Mouse (Mus musculus) brain, embryonic 14.5 days (tissue): Measurements from ENCODE around the gene Polk. TPM values are rescaled to one million over a fixed set of nuclear protein-coding genes. Genes with fewer than 3 reads are reported as not detected.

Source experiments
- DNase-seq: peaks from one replicate; pipeline ENCODE4 v3.0.0-alpha.2; 2011; ENCODE audit warnings: low read depth
- CTCF ChIP-seq: fragments of 200-500 bp; IDR thresholded peaks from 2 replicates; pipeline ENCODE4 v1.5.1; 2012; ENCODE audit warnings: inconsistent platforms, mild to moderate bottlenecking, moderate library complexity, borderline replicate concordance; ENCODE audit not compliant: insufficient read depth, insufficient read length; ENCODE audit errors: extremely low read depth
- POLR2A ChIP-seq: fragments of 200-500 bp; IDR thresholded peaks from 2 replicates; pipeline ENCODE4 v1.6.1; 2012; ENCODE audit warnings: mild to moderate bottlenecking, inconsistent platforms, borderline replicate concordance; ENCODE audit not compliant: poor library complexity, insufficient read depth, insufficient read length, severe bottlenecking; ENCODE audit errors: extremely low read depth
- polyA plus RNA-seq: library from polyadenylated mRNA; depleted of rRNA; stranded (reverse); fragments of >200 nt; gene quantifications from 2 replicates; pipeline ENCODE4 v1.2.3, GENCODE M21; 2012; rRNA removed

Gene Polk
- 3.7 and 4.8 TPM in 2 replicates for polyA plus RNA-seq

DNA sequence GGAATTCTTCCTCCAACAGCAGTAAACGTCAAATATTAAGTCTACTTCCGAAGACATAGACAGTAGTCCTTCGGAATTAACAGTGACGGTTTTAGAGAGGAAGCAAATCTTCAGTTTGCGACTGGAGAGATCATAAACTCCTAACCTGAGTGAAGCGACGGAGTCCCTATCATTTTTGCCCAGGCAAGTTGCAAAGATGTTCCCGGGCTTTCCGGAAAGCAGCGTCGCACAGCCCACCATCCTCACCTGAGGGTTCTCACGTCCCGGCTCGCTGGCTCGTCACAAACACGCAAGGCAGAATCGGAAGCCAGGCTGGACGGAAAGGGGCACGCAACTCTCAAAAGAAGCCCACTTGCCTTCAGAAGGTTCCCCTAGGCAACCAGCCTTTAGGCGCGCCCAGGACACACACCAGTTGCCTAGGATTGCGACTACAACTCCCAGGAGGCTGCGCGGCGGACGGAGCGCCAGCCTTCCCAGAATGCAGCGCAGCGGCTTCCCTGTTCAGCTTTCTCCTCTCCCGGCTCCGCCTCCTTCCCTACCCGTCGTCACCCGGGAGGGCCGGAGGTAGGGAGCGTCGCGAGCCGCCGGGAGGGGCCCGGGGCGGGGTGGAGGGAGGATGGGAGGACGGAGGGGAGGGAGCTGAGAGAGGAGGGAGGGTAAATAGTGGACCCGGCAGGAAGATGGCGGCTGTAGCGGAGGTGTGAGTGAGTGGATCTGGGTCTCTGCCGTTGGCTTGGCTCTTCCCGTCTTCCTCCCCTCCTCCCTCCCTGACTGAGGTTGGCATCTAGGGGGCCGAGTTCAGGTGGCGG is at the start of gene Polk, which contains the start of gene Col4a3bp:
Gene Polk (minus strand): TSS at position 499 of the 809 bp plus-strand sequence.
Gene Col4a3bp (plus strand): TSS at position 538 of the 809 bp plus-strand sequence.
- DNase-seq = peak; percentile 99
- TF ChIP-seq CTCF (no peak), POLR2A (peak; percentile 91; the same call in 1 of the 2 replicates)

DNA sequence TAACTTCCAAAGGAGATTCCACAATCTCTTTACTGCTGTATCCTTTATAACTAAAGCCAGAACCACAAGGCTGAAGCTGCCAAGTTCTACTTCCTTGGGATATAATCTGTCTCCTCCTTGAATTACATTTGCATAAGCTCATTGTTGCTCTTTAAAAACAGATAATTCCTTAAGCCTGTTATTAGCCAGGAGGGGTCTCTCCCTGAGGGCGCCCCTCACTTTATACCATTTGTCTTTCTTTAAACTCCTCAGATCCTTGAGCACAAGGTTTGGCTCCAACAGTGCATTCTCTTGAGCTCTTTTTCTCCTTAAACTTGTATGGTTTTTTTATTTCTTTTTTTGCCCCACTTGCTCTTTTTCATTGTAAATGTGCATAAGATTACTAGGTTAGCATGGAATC is 46.3 kb upstream of the Polk start:
- no peak for TF ChIP-seq CTCF
- TF ChIP-seq POLR2A = no peak
- DNase-seq = no peak

DNA sequence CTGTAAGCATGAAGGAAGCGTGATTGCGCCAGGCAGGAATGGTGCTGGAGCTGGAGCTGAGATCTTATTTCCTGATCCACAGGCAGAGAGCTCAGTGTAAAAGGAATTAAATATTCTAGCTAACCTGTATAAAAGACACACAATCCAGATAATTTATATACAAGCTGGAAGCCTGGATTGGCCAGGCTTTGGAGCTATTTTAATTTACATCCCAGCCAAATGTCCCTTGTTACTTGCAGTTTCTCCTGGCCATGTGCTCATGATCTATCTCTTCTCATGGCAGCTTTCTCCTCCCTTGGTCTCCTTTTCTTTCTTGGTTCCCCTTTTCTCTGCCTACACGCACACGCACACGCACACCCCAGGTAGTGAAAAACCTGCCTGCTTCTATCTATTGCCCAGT is 44.2 kb upstream of the Polk start:
- no peak for DNase-seq

DNA sequence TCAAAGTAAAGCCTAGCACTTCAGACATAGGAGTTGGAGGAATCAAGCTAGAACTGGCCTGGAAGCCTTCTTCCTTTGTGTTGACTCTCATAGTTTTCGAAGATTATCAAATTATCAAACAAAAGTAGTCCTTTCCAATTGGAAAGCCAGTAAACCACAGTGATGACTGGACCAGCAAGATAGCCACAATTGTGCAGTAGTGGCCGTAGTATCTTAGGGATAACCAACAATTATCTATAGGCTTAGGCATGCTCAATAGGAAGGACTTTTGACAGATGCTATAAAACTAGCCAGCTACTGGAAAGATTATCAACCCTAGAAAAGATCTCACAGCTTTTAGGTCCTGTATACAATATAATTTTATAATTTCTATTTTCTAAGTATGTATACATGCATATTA is 41.8 kb upstream of the Polk start:
- no peak for DNase-seq
- TF ChIP-seq POLR2A (no peak), CTCF (no peak)

More for the DNA sequence above, 44.2 kb upstream of the Polk start:
- no peak for TF ChIP-seq POLR2A
- no peak for TF ChIP-seq CTCF

DNA sequence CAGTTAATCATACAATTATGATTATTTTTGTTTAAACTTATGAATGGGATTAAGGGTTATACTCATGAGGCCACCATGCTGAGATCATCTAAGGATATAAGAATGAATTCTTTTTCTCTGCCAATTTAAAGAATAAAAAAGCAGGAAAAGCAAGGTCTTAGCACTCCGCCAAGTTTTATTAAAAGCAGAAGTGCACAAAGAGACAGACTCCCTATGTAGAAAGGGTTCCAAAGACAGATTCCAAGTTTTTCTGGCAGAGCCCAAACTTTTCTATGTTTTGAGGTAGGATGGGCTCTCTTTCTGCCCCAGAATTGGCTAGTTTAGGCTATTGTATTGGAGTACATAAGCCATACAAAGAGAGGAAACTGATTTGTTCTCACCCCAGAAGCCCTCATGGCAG is 37.6 kb upstream of the Polk start:
- no peak for DNase-seq
- TF ChIP-seq CTCF = no peak
- no peak for TF ChIP-seq POLR2A

DNA sequence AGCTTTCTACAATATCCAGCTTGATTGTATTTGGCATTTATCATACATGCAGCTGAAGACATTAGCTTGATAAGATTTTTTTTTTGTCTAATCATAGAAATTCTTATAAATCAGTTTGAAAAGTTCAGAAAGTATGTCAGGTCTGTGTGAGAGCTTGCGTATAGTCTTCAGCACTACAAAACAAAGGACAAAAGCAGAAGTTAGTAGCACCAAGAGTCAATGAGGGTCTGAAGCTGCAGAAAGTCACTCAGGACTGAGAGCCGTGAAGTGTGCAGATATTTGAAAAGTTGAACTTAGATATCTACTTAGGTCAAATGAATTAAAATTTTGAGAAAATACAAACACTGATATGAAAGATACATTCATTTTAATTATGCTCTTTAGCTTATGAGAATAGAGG is 36.7 kb upstream of the Polk start:
- TF ChIP-seq POLR2A (no peak), CTCF (no peak)
- DNase-seq = no peak

DNA sequence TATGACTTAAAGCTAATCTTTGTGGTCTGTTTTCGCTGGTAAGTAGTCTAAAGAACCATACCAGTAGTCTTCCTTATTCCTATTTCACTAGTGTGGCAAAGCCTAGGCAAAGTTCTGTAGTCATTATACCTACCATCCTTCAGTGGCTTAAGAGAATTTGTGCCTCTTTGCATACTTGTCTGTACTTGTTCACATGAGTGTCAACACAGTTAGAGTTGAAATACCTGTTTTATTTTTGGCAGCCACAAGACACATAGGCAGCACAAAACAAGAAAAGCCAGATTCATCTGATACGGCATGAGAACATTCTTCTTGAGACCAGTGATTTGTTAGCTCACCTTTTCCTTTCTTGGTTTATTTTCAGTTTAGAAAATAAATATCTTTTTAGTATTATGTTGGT is 31.8 kb upstream of the Polk start:
- DNase-seq = no peak
- TF ChIP-seq CTCF (no peak), POLR2A (no peak)

DNA sequence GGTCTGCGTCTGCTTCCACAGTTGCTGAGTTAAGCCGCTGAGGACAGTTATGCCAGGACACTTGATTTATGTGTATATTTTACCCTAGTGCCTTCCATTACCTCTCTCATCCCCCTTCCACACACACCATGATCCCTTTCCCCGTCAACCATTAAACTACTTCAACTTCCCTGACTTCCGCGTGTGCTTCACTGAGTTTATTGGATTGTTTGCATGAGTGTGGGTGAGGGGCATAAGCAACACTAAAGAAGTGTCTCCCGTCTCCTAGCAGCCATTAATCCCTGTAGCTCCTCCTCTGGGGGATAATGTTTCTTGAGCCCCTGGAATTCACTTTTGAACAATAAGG is 28.6 kb upstream of the Polk start:
- TF ChIP-seq POLR2A = no peak
- no peak for DNase-seq

DNA sequence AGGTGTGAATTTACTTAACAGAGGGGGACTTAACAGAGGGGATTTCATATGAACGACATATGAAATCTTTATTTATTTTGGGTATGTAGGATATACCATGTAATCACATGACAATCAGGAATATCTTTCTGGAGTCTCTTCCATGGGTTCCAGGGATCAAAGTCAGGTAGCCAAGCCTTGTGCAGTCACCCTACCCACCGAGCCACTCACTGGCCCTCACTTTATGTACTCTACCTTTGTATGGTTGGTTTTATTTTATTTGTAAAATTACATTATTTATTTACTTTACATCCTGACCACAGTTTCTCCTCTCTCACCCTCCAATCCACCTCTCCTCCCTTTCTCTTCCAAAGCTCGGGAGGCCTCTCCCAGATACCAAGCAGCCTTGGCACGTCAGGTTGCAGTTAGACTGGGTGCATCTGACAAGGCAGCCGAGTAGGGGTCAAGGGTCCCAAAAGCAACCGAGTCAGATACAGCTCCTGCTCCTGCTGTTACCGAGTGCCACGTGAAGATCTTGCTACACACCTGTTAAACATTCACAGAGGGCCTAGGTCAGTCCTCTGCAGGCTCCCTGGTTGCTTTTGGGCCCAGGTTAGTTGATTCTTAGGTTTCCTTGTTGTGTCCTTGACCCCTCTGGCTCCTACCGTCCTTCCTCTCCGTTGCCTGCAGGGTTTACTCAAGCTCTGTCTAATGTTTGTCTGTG is 28.1 kb upstream of the Polk start:
- TF ChIP-seq CTCF = no peak
- no peak for TF ChIP-seq POLR2A
- DNase-seq = no peak

DNA sequence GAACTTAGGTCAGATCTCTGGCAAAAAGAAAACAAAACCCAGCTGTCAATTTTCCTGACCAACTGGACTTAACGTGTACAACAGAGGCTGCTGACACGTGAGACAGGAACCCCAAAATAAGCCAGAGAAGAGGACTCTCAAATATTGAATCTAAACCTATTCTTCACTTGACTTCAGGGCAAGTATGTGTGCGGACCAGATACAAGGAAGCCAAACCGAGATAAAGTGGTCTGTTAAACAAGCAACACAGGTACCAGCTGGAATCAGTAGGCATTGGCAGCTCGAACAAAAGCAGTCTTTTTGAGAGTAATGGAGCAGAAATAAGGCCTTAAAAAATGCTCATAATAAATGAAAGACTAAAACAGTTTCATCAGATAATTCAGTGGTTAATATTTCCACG is 25.6 kb upstream of the Polk start:
- TF ChIP-seq POLR2A (no peak), CTCF (no peak)
- DNase-seq = no peak

DNA sequence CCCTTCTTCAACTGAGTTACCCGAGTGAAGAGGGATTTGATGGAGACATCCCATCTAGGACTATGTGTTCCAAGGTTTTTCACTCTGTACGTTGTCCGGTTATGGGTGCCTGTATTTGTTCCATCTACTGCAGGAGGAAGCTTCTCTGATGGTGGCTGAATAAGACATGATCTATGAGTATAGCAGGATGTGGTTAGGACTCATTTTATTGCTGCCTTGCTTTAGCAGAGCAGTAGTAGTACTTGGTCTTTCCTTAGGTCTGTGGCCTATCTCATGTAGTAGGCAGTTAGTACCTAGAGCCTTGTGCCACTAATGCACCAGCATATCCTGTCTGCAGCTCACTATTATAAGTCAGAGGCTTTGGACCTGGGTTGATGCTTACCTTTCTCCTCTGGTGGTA is 12.7 kb upstream of the Polk start:
- DNase-seq = no peak

DNA sequence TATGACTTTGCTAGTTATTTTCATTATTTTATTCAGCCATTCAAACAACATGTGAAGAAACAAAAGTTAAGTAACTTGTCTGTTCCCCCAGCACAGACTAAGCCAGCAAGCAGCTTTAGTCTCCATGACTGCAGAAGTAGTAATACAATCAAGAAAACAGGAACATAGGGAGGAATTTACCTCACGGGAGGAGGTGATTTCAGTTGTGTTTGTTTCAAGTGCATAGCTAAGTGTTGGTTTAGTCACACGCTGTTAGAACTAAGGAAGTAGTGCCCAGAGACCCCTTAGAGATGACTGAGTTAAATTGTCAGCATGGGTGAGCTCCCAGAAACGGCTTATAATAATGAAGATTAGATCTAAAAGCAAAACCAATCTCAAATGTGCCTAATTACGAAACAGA is 5.6 kb upstream of the Polk start:
- TF ChIP-seq CTCF (no peak), POLR2A (no peak)
- no peak for DNase-seq

More for the DNA sequence above, 12.7 kb upstream of the Polk start:
- TF ChIP-seq CTCF = no peak
- TF ChIP-seq POLR2A = no peak

DNA sequence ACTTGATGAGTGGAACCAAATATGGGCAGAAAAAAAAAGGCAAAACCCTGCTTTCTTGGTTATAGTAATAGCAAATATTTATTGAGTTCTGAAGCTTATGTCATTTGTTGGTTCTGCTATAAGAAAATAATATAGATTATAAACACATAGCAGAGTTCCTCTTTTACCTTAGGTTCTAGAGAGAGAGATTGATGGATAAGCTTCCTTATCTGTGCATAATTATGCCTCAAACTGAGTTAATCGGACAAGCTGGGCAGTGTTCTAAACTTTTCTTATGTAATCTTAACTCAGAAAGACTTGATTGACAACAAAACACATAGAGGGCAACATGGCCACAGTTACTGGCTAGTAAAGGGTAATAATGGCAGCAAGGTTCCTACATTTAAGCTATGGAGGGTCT is 4.9 kb upstream of the Polk start:
- no peak for DNase-seq
- TF ChIP-seq CTCF (no peak), POLR2A (no peak)
